Mouse (Mus musculus) cerebellum, adult (tissue): ENCODE data around the gene Trp53bp2.
A peak's percentile ranks its signal among the peaks of the same experiment; 100 is the strongest.

Source experiments
- ATAC-seq: cut with Nextera tagmentation; 2 replicates; pipeline ENCODE4 v1.9.2; 2017; ENCODE audit warnings: mild to moderate bottlenecking, moderate library complexity, mixed read lengths; ENCODE audit not compliant: insufficient number of reproducible peaks, low FRiP score, low TSS enrichment

Trp53bp2 gene

DNA sequence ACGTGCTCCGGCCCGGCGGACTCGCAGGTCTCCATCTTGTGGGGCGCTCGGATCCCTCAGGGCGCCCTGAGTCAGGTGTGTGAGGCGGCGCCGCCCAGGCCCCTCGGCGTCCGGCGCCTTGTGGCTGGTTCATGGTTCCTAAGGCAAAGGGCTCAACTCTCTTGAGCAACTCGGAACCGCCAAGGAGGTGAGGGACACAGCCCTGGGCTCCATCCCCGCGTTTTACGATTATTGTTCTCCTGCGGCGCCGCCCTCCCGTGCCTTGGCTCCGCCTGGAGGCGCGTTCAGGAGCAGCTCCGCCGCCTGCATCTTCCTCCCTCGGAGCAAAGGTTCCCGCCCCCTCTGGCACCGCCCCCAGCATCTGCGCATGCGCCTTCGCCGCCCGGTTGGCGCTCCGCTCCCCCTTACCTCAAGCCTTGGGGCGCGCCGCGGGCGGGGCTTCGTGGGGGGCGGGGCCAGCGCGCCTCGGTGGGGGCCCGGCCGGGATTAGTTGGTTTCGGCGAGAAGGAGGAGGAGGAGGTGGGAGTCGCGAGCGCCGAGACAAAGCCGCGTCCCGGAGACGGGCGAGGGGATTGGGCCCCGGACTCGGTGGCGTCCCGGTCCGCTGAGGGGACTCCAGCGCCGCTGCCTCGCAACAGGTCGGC, at the start of gene Trp53bp2:
Gene Trp53bp2, plus strand, starts transcription at position 489 of the 644 bp plus-strand sequence.
- ATAC-seq, result peak; percentile 93

- ATAC-seq, result no peak
These were observed 46.3 kb upstream of the Trp53bp2 start for GRCm38 (mm10) chr1:182362703-182363102.

DNA sequence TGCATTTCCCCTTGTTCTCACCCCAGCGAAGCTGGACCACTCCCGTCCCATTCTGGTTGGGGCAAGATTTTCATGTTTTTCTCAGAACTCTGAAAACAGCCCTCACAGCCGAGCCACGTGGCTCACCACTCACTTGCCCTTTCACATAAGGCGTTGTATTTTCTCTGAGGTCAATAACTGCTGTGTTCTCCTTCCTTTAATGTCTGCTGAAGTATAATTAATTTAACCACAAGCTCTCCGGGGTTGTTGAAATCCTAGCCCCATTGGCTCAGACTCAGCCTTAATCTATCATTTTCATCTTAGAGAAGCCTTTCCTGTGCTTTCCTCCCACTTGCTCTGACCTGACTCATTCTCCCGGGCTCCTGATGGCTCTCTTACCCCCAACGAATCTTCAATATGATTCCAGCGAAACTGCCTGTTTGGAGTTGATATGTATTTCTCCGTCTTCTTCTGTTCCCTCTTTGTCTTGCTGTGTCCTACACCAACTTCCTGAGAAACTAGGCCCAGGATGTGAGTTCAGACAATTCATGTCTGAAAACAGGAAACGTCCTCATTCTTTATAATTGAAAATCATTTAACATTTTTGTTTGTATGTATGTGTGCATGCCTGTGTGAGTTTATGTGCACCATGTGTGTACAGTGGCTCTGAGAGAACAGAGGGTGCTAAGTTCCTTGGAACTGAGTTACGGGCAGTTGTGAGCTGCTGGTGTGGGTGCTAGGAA, 45.1 kb upstream of the Trp53bp2 start:
- no peak for ATAC-seq

DNA sequence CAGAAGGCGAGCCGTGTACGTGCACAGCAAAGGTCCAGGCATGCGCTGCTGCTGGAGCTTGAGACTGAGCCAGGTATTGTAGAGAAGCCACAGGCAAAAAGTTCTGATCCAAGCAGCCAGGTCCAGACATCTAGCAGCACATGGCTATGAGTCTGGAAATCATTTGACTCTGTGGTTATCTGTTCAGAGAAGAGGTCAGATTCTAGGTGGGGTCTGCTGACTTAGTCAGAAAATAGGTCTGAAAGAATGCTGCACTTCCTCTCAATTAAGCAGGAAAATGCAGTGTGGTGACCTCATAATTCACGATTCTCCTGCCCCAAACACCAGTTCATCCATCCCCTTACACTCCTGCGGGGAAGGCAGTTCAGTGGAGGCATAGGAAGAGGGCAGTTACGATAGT, 40.7 kb upstream of the Trp53bp2 start:
- ATAC-seq, result no peak

DNA sequence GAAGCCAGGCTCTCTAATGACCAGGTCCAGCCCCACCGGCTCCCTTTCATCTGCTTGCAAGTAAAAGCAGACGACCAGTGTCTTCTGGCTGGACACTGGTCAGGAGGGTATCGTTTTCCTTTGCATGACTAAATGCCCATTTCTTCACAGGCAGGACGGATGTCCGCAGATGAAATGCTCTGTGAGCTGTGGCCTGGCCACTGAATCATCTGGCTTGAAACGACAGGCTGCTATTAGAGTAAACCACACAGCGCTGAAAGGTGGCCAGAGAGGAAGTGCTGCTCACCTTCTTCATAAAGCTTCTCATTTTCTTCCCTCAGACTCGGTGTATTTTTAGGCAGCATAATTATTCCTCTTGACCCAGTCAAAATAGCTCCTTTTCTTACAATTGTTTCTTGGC, 40.2 kb upstream of the Trp53bp2 start:
- ATAC-seq, result no peak

- ATAC-seq, result no peak
These were observed 39.5 kb upstream of the Trp53bp2 start for GRCm38 (mm10) chr1:182369435-182369834.

DNA sequence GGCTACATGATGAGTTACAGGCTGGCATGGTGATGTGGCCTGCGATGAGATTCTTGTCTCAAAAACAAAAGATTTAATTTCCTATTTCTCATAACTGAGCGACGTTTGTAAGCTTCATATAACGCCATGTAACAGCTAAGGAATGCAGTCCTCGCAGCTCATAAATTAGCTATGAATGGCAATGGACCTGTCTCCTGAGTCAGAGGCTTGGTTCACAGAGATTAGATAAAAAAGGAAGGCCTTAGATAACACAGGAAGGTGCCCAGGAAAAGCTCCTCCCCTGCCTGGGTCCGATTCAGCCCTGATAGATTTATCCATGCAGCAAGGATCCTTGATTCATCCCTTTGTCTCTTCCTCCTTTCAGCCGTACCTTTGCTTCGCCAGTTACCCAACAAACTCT, 37.1 kb upstream of the Trp53bp2 start:
- ATAC-seq, result no peak

GRCm38 (mm10) chr1:182376221-182376620, 32.8 kb upstream of the Trp53bp2 start:
- peak; percentile 95 for ATAC-seq

DNA sequence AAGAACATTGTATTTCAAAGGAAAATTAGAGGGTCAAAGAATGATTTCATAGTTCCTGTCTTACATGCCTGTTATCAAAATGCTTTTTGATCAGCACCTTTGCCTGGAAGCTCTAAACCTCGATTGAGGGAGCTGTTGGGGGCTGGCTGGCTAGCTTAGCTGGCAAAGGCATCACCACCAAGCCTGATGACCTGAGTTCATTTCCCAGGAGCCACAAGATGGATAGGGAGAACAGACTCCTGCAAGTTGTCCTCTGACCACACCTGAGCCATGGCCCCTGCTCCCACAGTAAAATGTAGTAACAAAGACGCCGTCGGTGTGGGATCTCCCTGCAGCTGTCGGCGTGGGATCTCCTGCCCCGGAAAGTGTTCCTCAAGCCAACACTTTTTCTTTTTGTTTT, 32.1 kb upstream of the Trp53bp2 start:
- no peak for ATAC-seq

GRCm38 (mm10) chr1:182377519-182377918, 31.5 kb upstream of the Trp53bp2 start:
- ATAC-seq, result no peak

GRCm38 (mm10) chr1:182378205-182378835, 30.7 kb upstream of the Trp53bp2 start:
- no peak for ATAC-seq

GRCm38 (mm10) chr1:182378876-182379275, 30.1 kb upstream of the Trp53bp2 start:
- ATAC-seq, result no peak

- ATAC-seq, result no peak
These were observed 28.3 kb upstream of the Trp53bp2 start for GRCm38 (mm10) chr1:182380683-182381082.

DNA sequence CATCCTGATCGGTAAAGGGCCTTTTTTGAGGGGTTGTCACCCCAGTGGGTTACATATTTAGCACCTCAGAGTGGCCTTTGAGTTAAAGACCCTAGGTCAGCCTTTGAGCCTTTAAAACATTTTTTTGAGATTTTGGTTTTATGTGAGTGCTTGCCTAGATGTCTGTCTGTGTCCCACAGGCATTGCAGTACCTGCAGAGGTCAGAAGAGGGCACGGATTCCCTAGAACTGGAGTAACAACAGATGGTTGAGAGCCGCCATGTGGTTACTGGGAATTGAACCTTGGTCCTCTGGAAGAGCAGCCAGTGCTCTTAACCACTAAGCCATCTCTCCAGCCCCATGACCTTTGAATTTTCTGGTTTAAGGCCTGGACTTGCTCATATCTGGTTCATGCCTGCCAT, 27.6 kb upstream of the Trp53bp2 start:
- no peak for ATAC-seq

DNA sequence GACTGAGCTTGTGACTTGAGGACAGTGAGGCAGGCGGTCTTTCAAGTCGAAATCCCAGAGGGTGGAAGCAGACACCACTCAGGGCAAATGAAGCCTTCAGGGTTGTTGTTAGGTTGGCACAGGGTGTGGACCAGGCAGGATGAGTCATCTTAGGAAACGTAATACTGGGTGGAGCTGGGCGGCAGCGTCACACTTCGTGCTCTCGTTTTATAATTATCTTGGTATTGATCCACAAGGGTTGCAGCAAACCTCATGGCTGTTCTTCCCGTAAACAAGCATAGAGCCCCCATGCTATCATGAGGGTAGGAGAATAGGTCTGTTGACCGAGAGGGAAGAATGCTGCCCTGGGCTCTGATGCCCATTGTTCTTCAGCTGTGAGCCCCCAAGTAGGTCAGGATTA, 25.9 kb upstream of the Trp53bp2 start:
- no peak for ATAC-seq

- ATAC-seq, result no peak
These were observed 22.5 kb upstream of the Trp53bp2 start for GRCm38 (mm10) chr1:182386449-182386848.

DNA sequence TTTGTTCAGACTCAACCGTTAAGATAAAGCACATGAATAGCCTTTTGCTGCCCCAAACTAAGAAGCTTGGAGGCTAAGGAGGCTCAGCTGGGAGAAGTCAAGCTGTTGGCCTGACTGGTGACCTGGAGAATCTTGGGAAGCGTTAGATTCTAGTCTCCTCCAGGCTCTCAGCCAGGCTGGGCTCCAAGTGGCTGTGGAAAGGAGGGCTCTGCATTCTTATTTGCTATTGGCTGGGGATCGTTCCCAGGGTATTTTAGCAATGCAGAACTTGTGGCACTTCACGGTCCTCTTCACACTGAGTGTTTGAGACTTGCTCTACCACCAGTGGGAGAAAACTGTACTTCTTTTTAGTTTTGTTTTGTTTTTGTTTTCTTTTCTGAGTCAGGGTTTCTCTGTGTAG, 20.2 kb upstream of the Trp53bp2 start:
- no peak for ATAC-seq

DNA sequence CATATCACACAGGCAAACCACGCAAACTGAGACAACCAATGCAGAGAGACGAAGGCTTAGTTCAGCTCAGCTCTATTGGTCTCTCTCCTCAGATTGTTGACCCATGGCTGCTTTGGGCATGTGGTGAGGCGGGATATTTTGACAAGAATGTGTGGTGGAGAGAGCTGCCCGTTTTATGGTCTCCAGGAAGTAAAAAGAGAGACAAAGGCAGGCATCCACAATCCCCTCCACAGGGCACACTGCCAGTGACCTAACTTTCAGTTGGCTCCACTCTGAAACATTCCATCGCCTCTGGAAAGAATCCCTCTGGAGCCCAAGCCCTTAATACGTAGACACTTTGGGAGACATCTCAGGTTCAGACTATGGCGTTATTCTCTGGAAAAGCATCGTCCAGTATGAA, 10.8 kb upstream of the Trp53bp2 start:
- ATAC-seq, result no peak

DNA sequence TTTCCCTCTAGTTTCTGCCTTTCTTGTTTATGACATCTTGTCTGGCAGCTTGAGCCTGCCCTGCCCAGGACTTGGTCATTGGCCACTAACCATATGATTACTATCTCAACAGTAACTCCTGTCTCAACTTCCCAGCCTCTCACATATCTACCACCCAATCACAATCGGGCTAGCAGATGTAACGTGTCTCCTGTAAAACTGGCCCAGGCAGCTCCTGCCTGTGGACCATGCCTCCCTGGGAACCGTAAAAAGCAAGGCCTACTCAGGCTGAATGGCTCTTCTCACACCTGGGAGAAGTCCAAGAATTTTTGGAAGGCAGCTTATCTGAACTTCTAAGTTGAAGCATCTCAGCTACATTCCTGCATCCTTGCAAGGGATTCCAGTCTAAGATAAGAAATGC, 10.2 kb upstream of the Trp53bp2 start:
- no peak for ATAC-seq

GRCm38 (mm10) chr1:182399205-182399604, 9.8 kb upstream of the Trp53bp2 start:
- ATAC-seq, result no peak

- no peak for ATAC-seq
These were observed 9.1 kb upstream of the Trp53bp2 start for GRCm38 (mm10) chr1:182399908-182400307.

- ATAC-seq, result no peak
These were observed 5.9 kb upstream of the Trp53bp2 start for GRCm38 (mm10) chr1:182403076-182403475.
